Mouse (Mus musculus) midbrain, postnatal 0 days (tissue): ENCODE results near the gene Tspan8. TPM values are rescaled to one million over a fixed set of nuclear protein-coding genes. Genes with fewer than 3 reads are reported as not detected.

Experiments used
- ATAC-seq: fragments of 200-750 bp; cut with Nextera tagmentation; 2 replicates; pipeline ENCODE4 v1.8.0; 2017; ENCODE audit warnings: moderate number of reproducible peaks, mild to moderate bottlenecking, moderate TSS enrichment, moderate library complexity; ENCODE audit not compliant: low FRiP score
- DNase-seq: peaks from one replicate; pipeline ENCODE4 v3.0.0-alpha.2; 2015; ENCODE audit warnings: low spot score
- H3K27ac ChIP-seq: fragments of 300-500 bp; sonication (generic); 2 replicates; pipeline ENCODE4 v1.5.1; 2014; ENCODE audit warnings: low read depth, mild to moderate bottlenecking, low read length, mixed read lengths
- H3K27me3 ChIP-seq: fragments of 300-500 bp; sonication (generic); 2 replicates; pipeline ENCODE4 v1.6.1; 2014; ENCODE audit warnings: low read length, control low read depth, mixed read lengths; ENCODE audit not compliant: insufficient read depth
- H3K36me3 ChIP-seq: fragments of 300-500 bp; sonication (generic); 2 replicates; pipeline ENCODE4 v1.6.1; 2014; ENCODE audit warnings: low read length, control low read depth, mixed read lengths; ENCODE audit not compliant: insufficient read depth
- H3K4me1 ChIP-seq: fragments of 300-500 bp; sonication (generic); 2 replicates; pipeline ENCODE4 v1.6.1; 2014; ENCODE audit warnings: mild to moderate bottlenecking, control low read depth, antibody characterized with exemption, low read length, mixed read lengths; ENCODE audit not compliant: insufficient read depth
- H3K4me2 ChIP-seq: fragments of 300-500 bp; sonication (generic); 2 replicates; pipeline ENCODE4 v1.6.1; 2014; ENCODE audit warnings: low read depth, mild to moderate bottlenecking, low read length, mixed read lengths; ENCODE audit not compliant: poor library complexity, severe bottlenecking
- H3K4me3 ChIP-seq: fragments of 300-500 bp; sonication (generic); 2 replicates; pipeline ENCODE4 v1.5.1; 2014; ENCODE audit warnings: low read depth, mild to moderate bottlenecking, low read length, moderate library complexity
- H3K9ac ChIP-seq: fragments of 300-500 bp; sonication (generic); replicated peaks from 2 replicates; pipeline ENCODE4 v1.6.1; 2014; ENCODE audit warnings: mild to moderate bottlenecking, low read length, moderate library complexity, mixed read lengths; ENCODE audit not compliant: poor library complexity, severe bottlenecking
- H3K9me3 ChIP-seq: fragments of 300-500 bp; sonication (generic); 2 replicates; pipeline ENCODE4 v1.6.1; 2016; ENCODE audit warnings: low read length, control low read depth
- CTCF ChIP-seq: IDR thresholded peaks from 2 replicates; pipeline ENCODE4 v1.5.1; 2016; ENCODE audit warnings: antibody characterized with exemption, mild to moderate bottlenecking
- WGBS: fragments of 180-500 bp; shearing (Covaris S2); extraction: QIAGEN DNeasy Blood & Tissue Kit; methylation state at CpG from one replicate; pipeline ENCODE4 v1.1.7; 2014; 5-methylcytosine and 5-hydroxymethylcytosine counted together
- polyA plus RNA-seq: library from polyadenylated mRNA; unstranded; fragments of >200 nt; fragmentation: Nextera tagmentation; extraction: Ambion mirVana; gene quantifications from 2 replicates; pipeline ENCODE4 v1.2.1, GENCODE M21; 2015
- total RNA-seq: library from RNA; depleted of rRNA; stranded (reverse); fragments of >200 nt; gene quantifications from 2 replicates; pipeline ENCODE4 v1.2.3, GENCODE M21; 2014

Tspan8 gene
- total and polyA plus RNA-seq, 2 experiments from 2014 or later: 0.49 to 2.5 TPM

DNA sequence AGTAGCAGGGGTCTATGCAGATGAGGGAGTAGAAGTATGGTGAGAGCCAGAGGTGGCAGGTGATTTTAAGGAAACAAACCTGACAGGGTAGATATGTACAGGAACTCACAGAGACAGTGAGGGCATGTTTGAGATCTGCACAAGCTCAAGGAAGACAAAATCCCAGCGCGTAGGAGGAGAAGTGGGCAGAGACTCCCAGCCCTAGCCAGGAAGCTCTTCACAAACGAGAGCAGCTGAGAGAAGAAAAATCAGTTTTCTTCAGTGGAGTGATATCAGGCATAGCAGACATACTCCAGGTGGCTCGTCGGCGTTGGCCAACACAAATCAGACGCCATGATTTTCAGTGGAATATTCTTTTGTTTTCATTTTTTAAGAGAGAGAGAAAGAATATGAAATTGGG lies 8.7 kb downstream of the Tspan8 start:
- H3K9me3 ChIP-seq: no peaks in the 10 kb centered on the region
- no peak overlapping the region for H3K27ac ChIP-seq
- H3K27me3 ChIP-seq: no peaks in the 10 kb centered on the region
- no peak overlapping the region for H3K4me3 ChIP-seq
- no peaks in the 10 kb centered on the region for H3K4me1 ChIP-seq
- H3K9ac ChIP-seq: no peak overlapping the region
- H3K36me3 ChIP-seq: no peaks in the 10 kb centered on the region
- H3K4me2 ChIP-seq: no peak overlapping the region
- WGBS: 91% methylated on average over 7 of the region's 7 CpGs
- no peak for DNase-seq
- no peak for TF ChIP-seq CTCF
- no peak for ATAC-seq

DNA sequence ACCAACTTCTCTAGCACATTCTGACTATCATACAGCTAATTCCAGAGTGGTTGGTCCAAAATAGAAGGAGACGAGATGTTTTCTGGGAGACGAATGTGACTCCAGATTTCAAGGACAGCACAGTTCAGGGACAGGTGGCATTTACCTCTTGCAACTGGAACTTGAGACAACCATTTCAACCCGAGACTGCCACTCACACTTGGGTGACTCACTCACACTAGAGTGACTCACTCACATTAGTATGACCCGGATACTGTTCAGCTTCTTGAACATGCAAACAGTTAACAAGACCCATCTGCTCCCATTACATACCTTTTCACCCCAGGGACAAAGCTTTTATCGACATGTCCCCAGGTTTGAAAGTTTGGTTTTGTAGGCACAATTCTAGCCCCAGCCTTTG lies 12.2 kb downstream of the Tspan8 start:
- Histone ChIP-seq H3K4me1 (no peaks in the 10 kb centered on the region), H3K9me3 (no peaks in the 10 kb centered on the region), H3K27me3 (no peaks in the 10 kb centered on the region), H3K9ac (no peak overlapping the region), H3K27ac (no peak overlapping the region), H3K4me3 (no peak overlapping the region), H3K4me2 (no peak overlapping the region), H3K36me3 (no peaks in the 10 kb centered on the region)
- ATAC-seq (no peak), DNase-seq (no peak)
- no peak for TF ChIP-seq CTCF
- 89% methylated on average over 5 of the region's 5 CpGs for WGBS

DNA sequence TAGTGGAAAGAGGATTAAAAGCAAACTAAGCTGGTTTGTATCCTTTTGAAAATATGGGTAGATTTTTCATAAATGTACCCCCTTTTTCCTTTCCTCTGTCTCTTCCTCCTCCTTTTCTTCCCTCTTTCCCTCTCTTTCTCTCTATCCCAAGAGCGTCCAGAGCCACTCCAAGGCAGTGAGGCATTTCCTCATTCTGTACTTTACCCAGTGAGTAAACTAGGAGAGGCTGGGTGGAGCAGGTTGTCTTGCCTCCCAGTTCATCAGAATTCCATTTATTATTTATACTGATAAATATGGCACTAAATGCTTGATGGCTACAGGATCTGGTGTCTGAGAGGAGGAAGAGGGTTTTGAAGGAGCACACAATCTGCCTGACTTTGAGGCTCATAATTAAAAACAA lies 13.1 kb downstream of the Tspan8 start:
- ATAC-seq (no peak), DNase-seq (no peak)
- TF ChIP-seq CTCF: no peak
- no peak overlapping the region for H3K4me2 ChIP-seq
- no peak overlapping the region for H3K27ac ChIP-seq
- no peaks in the 10 kb centered on the region for H3K4me1 ChIP-seq
- H3K36me3 ChIP-seq: no peaks in the 10 kb centered on the region
- no peaks in the 10 kb centered on the region for H3K9me3 ChIP-seq
- H3K4me3 ChIP-seq: no peak overlapping the region
- H3K27me3 ChIP-seq: no peaks in the 10 kb centered on the region
- WGBS: 64% methylated on average over 1 of the region's 1 CpGs
- H3K9ac ChIP-seq: no peak overlapping the region

- H3K27me3 ChIP-seq: no peaks in the 10 kb centered on the region
- WGBS: 75% methylated on average over 3 of the region's 3 CpGs
- no peak overlapping the region for H3K27ac ChIP-seq
- H3K36me3 ChIP-seq: no peaks in the 10 kb centered on the region
- H3K4me1 ChIP-seq: no peaks in the 10 kb centered on the region
- H3K9ac ChIP-seq: no peak overlapping the region
- no peak overlapping the region for H3K4me3 ChIP-seq
- DNase-seq: no peak
- ATAC-seq: no peak
- H3K4me2 ChIP-seq: no peak overlapping the region
- no peak for TF ChIP-seq CTCF
- H3K9me3 ChIP-seq: no peaks in the 10 kb centered on the region
Observed at GRCm38 (mm10) chr10:115830726-115831125, 14.1 kb downstream of the Tspan8 start.

DNA sequence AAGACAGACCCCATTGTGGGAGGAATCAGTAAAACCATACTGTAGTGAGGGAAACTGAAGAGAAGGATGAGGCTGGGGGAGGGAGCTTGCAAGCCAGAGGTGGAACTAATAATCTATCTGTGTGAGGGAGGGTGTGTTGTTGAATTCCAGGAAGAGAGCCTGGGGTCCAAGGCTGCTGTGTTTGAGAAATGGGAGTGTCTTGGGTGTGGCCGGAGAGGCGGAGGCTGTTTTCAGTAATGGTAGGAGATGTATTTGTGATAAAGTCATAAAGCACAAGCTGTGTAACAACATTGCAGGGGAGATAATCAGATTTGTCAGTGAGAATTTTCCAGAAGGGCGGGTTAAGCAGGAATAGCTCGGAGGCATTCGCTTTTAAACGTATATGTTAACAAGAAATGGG lies 17.4 kb downstream of the Tspan8 start:
- H3K36me3 ChIP-seq: no peaks in the 10 kb centered on the region
- H3K27me3 ChIP-seq: no peaks in the 10 kb centered on the region
- no peaks in the 10 kb centered on the region for H3K9me3 ChIP-seq
- no peak overlapping the region for H3K4me2 ChIP-seq
- WGBS: 85% methylated on average over 6 of the region's 6 CpGs
- no peak for TF ChIP-seq CTCF
- no peak overlapping the region for H3K4me3 ChIP-seq
- H3K27ac ChIP-seq: no peak overlapping the region
- ATAC-seq: no peak
- no peak for DNase-seq
- no peaks in the 10 kb centered on the region for H3K4me1 ChIP-seq
- H3K9ac ChIP-seq: no peak overlapping the region

- H3K27me3 ChIP-seq: no peaks in the 10 kb centered on the region
- TF ChIP-seq CTCF: no peak
- H3K27ac ChIP-seq: no peak overlapping the region
- H3K4me3 ChIP-seq: no peak overlapping the region
- DNase-seq (peak; percentile 31), ATAC-seq (no peak)
- H3K36me3 ChIP-seq: no peaks in the 10 kb centered on the region
- H3K4me1 ChIP-seq: no peaks in the 10 kb centered on the region
- peak overlapping the region; percentile 20; the same call in 1 of the 2 replicates for H3K4me2 ChIP-seq
- no peaks in the 10 kb centered on the region for H3K9me3 ChIP-seq
- WGBS: 51% methylated on average over 18 of the region's 18 CpGs
- no peak overlapping the region for H3K9ac ChIP-seq
Observed at GRCm38 (mm10) chr10:115846930-115847329, 30.3 kb downstream of the Tspan8 start.
